Mouse (Mus musculus): ENCODE results near the gene Kat2a. TPM values are rescaled to one million over a fixed set of nuclear protein-coding genes. Genes with fewer than 3 reads are reported as not detected.
A peak's percentile ranks its signal among the peaks of the same experiment; 100 is the strongest.
"Not testable (repeated sequence)": the region's sequence is repeated elsewhere in the genome, so short reads cannot be mapped to it uniquely, and the experiment has no call there.

Gene Kat2a
- polyA plus RNA-seq, 1 experiment from 2014 or later, result 72.4 TPM

GRCm38 (mm10) chr11:100681826-100682225, 30.4 kb downstream of the Kat2a start:
- DNase-seq (ENCODE audit: low spot score), result no peak

GRCm38 (mm10) chr11:100677810-100678209, 34.5 kb downstream of the Kat2a start:
- WGBS, result 64% methylated on average over 7 of the region's 7 CpGs
- no peak overlapping the region for H3K27ac ChIP-seq (replicated peaks)

More at GRCm38 (mm10) chr11:100681826-100682225, 30.4 kb downstream of the Kat2a start:
- H3K4me3 ChIP-seq, result no peak overlapping the region
- 0 out of 2 replicates have a peak, but pooled peaks cover 6% of the 10 kb centered on the region for H3K27me3 ChIP-seq (replicated peaks; ENCODE audit: low read depth, poor library complexity, severe bottlenecking)
- H3K4me1 ChIP-seq, result peaks cover 10% of the 10 kb centered on the region; the same call in 1 of the 2 replicates
- H3K36me3 ChIP-seq (replicated peaks), result no peaks in the 10 kb centered on the region
- WGBS, result 77% methylated on average over 5 of the region's 5 CpGs
- H3K27ac ChIP-seq (replicated peaks), result no peak overlapping the region
- no peaks in the 10 kb centered on the region for H3K9me3 ChIP-seq

GRCm38 (mm10) chr11:100673169-100673568, 39.1 kb downstream of the Kat2a start:
- H3K4me3 ChIP-seq, result peak overlapping the region; percentile 45
- DNase-seq (ENCODE audit: low spot score), result peak; percentile 60
- peaks cover 7% of the 10 kb centered on the region; the same call in 1 of the 2 replicates for H3K9me3 ChIP-seq
- H3K27ac ChIP-seq (replicated peaks), result peak overlapping the region; percentile 62; the same call in 1 of the 2 replicates
- peaks cover 24% of the 10 kb centered on the region for H3K4me1 ChIP-seq
- H3K36me3 ChIP-seq (replicated peaks), result no peaks in the 10 kb centered on the region
- peaks cover 41% of the 10 kb centered on the region for H3K27me3 ChIP-seq (replicated peaks; ENCODE audit: low read depth, poor library complexity, severe bottlenecking)
- WGBS, result 2% methylated on average over 23 of the region's 23 CpGs

More at GRCm38 (mm10) chr11:100677810-100678209, 34.5 kb downstream of the Kat2a start:
- Histone ChIP-seq H3K9me3 (no peaks in the 10 kb centered on the region), H3K27me3 (replicated peaks; ENCODE audit: low read depth, poor library complexity, severe bottlenecking) (peaks cover 32% of the 10 kb centered on the region), H3K4me1 (peaks cover 19% of the 10 kb centered on the region), H3K4me3 (no peak overlapping the region), H3K36me3 (replicated peaks) (no peaks in the 10 kb centered on the region)
- DNase-seq (ENCODE audit: low spot score), result no peak

- DNase-seq (ENCODE audit: low spot score), result no peak
- Histone ChIP-seq H3K36me3 (replicated peaks) (no peaks in the 10 kb centered on the region), H3K9me3 (peaks cover 7% of the 10 kb centered on the region; the same call in 1 of the 2 replicates), H3K4me3 (no peak overlapping the region), H3K27ac (replicated peaks) (no peak overlapping the region), H3K27me3 (replicated peaks; ENCODE audit: low read depth, poor library complexity, severe bottlenecking) (peaks cover 41% of the 10 kb centered on the region), H3K4me1 (peaks cover 15% of the 10 kb centered on the region)
- WGBS, result 80% methylated on average over 2 of the region's 2 CpGs
Observed at GRCm38 (mm10) chr11:100671956-100672355, 40.3 kb downstream of the Kat2a start.

- H3K27ac ChIP-seq (replicated peaks), result no peak overlapping the region
- DNase-seq (ENCODE audit: low spot score), result no peak
- H3K4me1 ChIP-seq, result peaks cover 15% of the 10 kb centered on the region
- H3K27me3 ChIP-seq (replicated peaks; ENCODE audit: low read depth, poor library complexity, severe bottlenecking), result peaks cover 41% of the 10 kb centered on the region
- WGBS, result 81% methylated on average over 1 of the region's 1 CpGs
- no peaks in the 10 kb centered on the region for H3K36me3 ChIP-seq (replicated peaks)
- no peak overlapping the region for H3K4me3 ChIP-seq
- H3K9me3 ChIP-seq, result peaks cover 7% of the 10 kb centered on the region; the same call in 1 of the 2 replicates
Observed at GRCm38 (mm10) chr11:100671049-100671448, 41.2 kb downstream of the Kat2a start.

- H3K9me3 ChIP-seq, result no peaks in the 10 kb centered on the region
- 70% methylated on average over 10 of the region's 10 CpGs for WGBS
- peaks cover 15% of the 10 kb centered on the region; the same call in 1 of the 2 replicates for H3K27me3 ChIP-seq (replicated peaks; ENCODE audit: low read depth, poor library complexity, severe bottlenecking)
- no peak for DNase-seq (ENCODE audit: low spot score)
- no peaks in the 10 kb centered on the region for H3K36me3 ChIP-seq (replicated peaks)
- peaks cover 23% of the 10 kb centered on the region for H3K4me1 ChIP-seq
- no peak overlapping the region for H3K27ac ChIP-seq (replicated peaks)
- no peak overlapping the region for H3K4me3 ChIP-seq
Observed at GRCm38 (mm10) chr11:100659806-100660205, 52.5 kb downstream of the Kat2a start.

- H3K9me3 ChIP-seq, result no peaks in the 10 kb centered on the region
- peak overlapping the region; percentile 57; the same call in 1 of the 2 replicates for H3K27ac ChIP-seq (replicated peaks)
- H3K36me3 ChIP-seq (replicated peaks), result no peaks in the 10 kb centered on the region
- H3K27me3 ChIP-seq (replicated peaks; ENCODE audit: low read depth, poor library complexity, severe bottlenecking), result peaks cover 24% of the 10 kb centered on the region
- DNase-seq (ENCODE audit: low spot score), result peak; percentile 65
- 11% methylated on average over 6 of the region's 6 CpGs for WGBS
- peak overlapping the region; percentile 31; the same call in 1 of the 2 replicates for H3K4me3 ChIP-seq
- peaks cover 35% of the 10 kb centered on the region for H3K4me1 ChIP-seq
Observed at GRCm38 (mm10) chr11:100656458-100656857, 55.8 kb downstream of the Kat2a start.

- H3K27ac ChIP-seq (replicated peaks); DNase-seq (ENCODE audit: low spot score): not testable (repeated sequence)
- WGBS, result 58% methylated on average over 3 of the region's 3 CpGs
Observed at GRCm38 (mm10) chr11:100655589-100655988, 56.7 kb downstream of the Kat2a start.

More at GRCm38 (mm10) chr11:100655589-100655988, 56.7 kb downstream of the Kat2a start:
- H3K4me1 ChIP-seq, result peaks cover 43% of the 10 kb centered on the region
- not testable (repeated sequence) for H3K9me3 ChIP-seq; H3K36me3 ChIP-seq (replicated peaks); H3K4me3 ChIP-seq
- peaks cover 32% of the 10 kb centered on the region for H3K27me3 ChIP-seq (replicated peaks; ENCODE audit: low read depth, poor library complexity, severe bottlenecking)

Other genes with a start within 250 kb of the Kat2a start
- 7.4 and 8.5 TPM in 2 replicates for gene Klhl11, start 239.7 kb downstream of the Kat2a start, polyA plus RNA-seq (2016; fragmentation: Nextera tagmentation; extraction: Ambion mirVana)
- gene Acly, start 184.5 kb downstream of the Kat2a start, polyA plus RNA-seq (2016; fragmentation: Nextera tagmentation; extraction: Ambion mirVana), result 291 and 321 TPM in 2 replicates
- gene Ttc25, start 166.9 kb downstream of the Kat2a start, polyA plus RNA-seq (2016; fragmentation: Nextera tagmentation; extraction: Ambion mirVana), result 1.4 and 1.7 TPM in 2 replicates
- 21.3 and 25.1 TPM in 2 replicates for gene Cnp, start 137.6 kb downstream of the Kat2a start, polyA plus RNA-seq (2016; fragmentation: Nextera tagmentation; extraction: Ambion mirVana)
- 77.2 and 81.4 TPM in 2 replicates for gene Nkiras2, start 93.2 kb downstream of the Kat2a start, polyA plus RNA-seq (2016; fragmentation: Nextera tagmentation; extraction: Ambion mirVana)
- gene Dnajc7, start 92.3 kb downstream of the Kat2a start, polyA plus RNA-seq (2016; fragmentation: Nextera tagmentation; extraction: Ambion mirVana), result 272 and 279 TPM in 2 replicates
- 1.2 TPM in 2 replicates for gene Zfp385c, start 20.0 kb downstream of the Kat2a start, polyA plus RNA-seq (2016; fragmentation: Nextera tagmentation; extraction: Ambion mirVana)
- 3.3 and 3.6 TPM in 2 replicates for gene Dhx58, start 8.2 kb downstream of the Kat2a start, polyA plus RNA-seq (2016; fragmentation: Nextera tagmentation; extraction: Ambion mirVana)
- gene Hspb9, start 1.4 kb upstream of the Kat2a start, polyA plus RNA-seq (2016; fragmentation: Nextera tagmentation; extraction: Ambion mirVana), result 0.56 TPM in 1 of 2 replicates, not detected in the other
- gene Rab5c, start 25.8 kb upstream of the Kat2a start, polyA plus RNA-seq (2016; fragmentation: Nextera tagmentation; extraction: Ambion mirVana), result 13.0 and 13.1 TPM in 2 replicates
- gene Kcnh4, start 47.5 kb upstream of the Kat2a start, polyA plus RNA-seq (2016; fragmentation: Nextera tagmentation; extraction: Ambion mirVana), result 0.64 and 0.71 TPM in 2 replicates
- not detected in 2 replicates for gene Hcrt, start 50.5 kb upstream of the Kat2a start, polyA plus RNA-seq (2016; fragmentation: Nextera tagmentation; extraction: Ambion mirVana)
- 3.3 and 3.7 TPM in 2 replicates for gene Ghdc, start 58.5 kb upstream of the Kat2a start, polyA plus RNA-seq (2016; fragmentation: Nextera tagmentation; extraction: Ambion mirVana)
- gene Stat5b, start 138.3 kb upstream of the Kat2a start, polyA plus RNA-seq (2016; fragmentation: Nextera tagmentation; extraction: Ambion mirVana), result 14.4 and 14.9 TPM in 2 replicates
- gene Stat5a, start 146.9 kb upstream of the Kat2a start, polyA plus RNA-seq (2016; fragmentation: Nextera tagmentation; extraction: Ambion mirVana), result 1.7 and 1.9 TPM in 2 replicates
- 22.5 and 22.8 TPM in 2 replicates for gene Stat3, start 227.1 kb upstream of the Kat2a start, polyA plus RNA-seq (2016; fragmentation: Nextera tagmentation; extraction: Ambion mirVana)